Mouse (Mus musculus): ENCODE measurements around the gene Unc45b. TPM values are rescaled to one million over a fixed set of nuclear protein-coding genes. Genes with fewer than 3 reads are reported as not detected.

The Unc45b gene
- 100 to 1,000 TPM; 115 to 124 TPM for total RNA-seq (2021)
- long read RNA-seq, experiment 1, transcript Unc45b-201 (20 exons, 3,549 nt) = major isoform, 161 of 198 reads
- long read RNA-seq, experiment 1, partial matches to known transcripts = 16 of 198 reads
- long read RNA-seq, experiment 1, other reads (novel, unspliced or antisense) = 19 of 198 reads
- long read RNA-seq, experiment 2, transcript Unc45b-201 (20 exons, 3,549 nt) = major isoform, 237 of 289 reads
- long read RNA-seq, experiment 2, partial matches to known transcripts = 21 of 289 reads
- long read RNA-seq, experiment 2, other reads (novel, unspliced or antisense) = 31 of 289 reads

DNA sequence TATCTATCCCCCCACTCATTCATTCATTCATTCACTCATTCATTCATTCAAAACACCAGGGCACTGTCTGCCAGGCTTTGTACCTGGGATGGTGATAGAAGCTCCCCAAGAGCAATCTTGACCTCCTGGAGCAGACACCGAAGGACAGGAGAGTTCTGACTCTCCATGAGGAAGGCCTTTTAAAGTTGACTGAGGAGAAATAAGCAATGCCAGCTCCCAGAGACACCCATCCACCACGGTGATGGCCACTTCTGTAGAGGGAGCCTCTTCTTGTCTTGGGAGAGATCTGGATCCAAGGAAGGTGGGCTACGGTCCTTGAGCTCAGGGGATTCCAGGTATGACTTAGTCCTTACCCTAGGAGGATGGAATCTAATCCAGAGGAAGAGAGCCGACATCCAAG lies at the start of gene Unc45b:
TSS of gene Unc45b (plus strand) at position 301 of the 400 bp plus-strand sequence.
- DNase-seq (ENCODE audit: low spot score in 2 of 2) = no peak

DNA sequence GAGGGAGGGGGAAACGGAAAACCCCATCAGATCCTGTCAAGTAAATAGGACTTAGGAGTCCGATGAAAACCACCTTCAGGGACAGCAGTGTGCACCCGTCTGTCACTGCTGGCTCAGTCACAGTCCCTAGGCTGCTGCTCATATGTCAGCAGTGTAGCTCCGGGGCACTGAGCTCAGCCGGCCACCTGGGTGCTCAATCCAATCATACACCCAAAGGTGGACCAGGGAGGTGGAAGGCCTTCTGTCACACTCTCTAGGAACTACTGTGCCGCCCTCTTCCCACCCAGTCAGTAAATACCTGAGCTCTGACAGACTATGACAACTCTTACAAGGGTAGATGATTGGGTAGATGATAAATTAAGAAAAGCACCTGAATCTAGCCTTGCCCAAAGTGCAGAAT lies 49.6 kb upstream of the Unc45b start:
- DNase-seq (ENCODE audit: low spot score in 2 of 2) = no peak

DNA sequence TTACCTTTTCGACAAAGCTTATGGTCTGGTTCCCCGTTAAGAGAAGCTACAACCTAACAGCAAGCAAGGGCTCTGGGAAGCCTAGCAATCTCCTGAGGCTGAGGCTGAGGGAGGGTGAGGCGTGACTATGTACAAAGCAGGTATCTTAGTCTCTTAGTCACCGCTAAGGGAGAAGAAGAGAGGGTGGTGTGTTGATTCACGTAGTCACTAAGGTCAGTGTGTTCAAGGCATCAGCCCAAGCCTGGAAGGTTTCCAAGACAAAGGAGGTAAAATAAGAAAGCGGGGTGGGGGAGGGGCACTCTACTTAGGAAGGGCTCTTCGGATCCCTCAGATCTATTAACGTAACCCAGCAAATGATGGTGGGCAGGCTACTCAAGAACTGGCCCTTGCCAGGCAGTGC lies 48.8 kb upstream of the Unc45b start:
- no peak for DNase-seq (ENCODE audit: low spot score in 2 of 2)

DNA sequence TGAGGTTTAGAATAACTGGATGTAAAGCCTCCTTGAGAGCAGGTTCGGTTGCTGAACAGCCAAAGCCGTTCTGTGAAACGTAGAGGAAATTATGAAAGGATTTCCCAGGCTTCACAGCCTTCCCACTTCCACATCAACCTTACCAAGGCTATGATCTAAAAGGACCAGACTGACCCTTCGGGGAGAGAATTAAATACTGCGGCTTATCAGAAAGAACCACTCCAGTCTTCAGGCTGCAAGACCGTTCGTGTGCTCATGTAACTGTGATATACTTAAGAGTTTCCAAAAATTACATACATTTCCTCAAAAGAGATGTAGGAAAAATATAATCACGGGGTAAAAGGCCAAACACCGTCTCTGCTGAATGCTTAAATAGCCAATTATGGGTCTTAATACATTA lies 47.7 kb upstream of the Unc45b start:
- DNase-seq (ENCODE audit: low spot score in 2 of 2) = no peak

DNA sequence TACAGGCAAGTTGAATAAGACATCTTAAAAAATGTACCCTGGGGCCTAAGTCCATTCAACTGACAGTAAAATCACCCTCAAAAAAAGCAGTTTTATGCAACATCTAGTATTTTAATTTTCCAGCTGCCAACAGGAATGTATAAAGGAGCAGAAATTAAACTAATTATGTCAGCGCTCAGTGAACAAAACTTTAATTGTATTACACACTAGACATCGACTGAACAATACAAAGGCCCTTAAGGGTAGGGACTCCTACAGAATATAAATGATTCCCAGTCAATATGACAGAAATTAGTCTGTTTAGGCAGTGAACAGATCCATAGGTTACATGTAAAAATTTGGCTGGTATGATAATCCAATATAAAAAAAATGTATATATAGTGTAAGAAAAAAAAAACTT lies 47.3 kb upstream of the Unc45b start:
- DNase-seq (ENCODE audit: low spot score in 2 of 2) = no peak

DNA sequence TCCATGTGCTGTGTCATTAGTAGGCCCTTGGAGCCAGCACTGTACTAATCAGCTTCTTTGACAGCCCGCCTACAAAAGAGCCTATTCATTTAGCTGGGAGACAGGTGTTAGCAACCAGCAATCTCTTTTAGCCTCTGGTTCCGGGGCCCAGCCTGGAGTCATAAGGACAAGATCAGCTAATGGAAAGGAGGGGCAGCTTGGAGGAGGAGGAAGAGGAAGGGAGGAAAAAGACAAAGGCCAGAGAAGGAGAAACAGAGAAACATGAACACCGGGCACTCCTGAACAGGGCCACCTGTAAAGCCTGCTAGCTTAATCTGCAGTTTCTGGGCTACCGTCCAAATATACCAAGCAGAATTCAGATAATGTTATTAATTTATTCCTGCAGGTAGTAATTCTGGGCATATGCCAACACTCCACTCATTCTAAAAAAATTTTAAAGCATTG lies 46.8 kb upstream of the Unc45b start:
- DNase-seq (ENCODE audit: low spot score in 2 of 2) = no peak

DNA sequence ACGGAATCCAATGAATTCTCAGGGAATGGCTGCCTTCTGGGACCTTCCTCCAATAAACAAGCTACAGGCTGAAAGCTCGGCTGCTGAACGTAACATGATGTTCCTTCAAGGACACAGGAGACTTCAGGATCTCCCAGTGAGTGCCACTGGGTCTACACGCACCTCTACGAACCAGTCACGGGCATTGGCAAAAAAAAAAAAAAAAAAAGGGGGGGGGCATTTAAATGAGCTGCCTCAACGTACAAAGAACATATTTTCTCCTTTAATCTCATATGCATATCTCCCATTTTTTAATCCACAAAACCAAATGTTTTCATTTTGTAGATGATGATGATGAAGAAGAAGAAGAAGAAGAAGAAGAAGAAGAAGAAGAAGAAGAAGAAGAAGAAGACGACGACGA lies 44.4 kb upstream of the Unc45b start:
- DNase-seq (ENCODE audit: low spot score in 2 of 2) = no peak

DNA sequence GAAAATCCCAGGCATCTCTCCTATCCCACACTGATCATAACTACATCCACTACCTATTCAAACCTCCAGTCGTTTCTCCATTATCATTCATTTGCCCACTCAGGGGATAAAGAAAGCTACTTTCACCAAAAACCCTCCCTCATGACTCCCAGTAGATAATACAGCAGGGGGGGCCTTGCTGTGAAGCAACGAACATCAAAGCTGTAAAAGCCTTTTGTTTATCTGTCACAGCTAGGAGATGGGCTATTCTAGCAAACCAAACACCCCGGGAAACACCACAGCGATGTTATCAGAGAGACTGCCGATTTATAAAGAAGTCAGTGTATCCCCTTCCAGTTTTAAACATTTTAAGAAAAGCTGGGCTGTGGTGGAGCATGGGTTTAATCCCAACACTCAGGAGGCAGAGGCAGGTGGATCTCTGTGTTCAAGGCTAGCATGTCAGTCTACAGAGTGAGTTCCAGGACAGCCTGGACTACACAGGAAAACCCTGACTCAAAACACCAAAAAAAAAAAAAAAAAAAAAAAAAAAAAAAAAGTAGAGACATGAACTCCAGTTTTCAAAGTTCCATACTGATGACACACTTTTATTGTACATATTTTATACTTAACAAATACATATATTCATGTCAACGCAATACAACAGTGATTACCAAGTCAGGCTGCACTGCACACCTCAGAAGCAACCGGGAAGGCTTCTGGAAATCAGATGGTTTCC lies 43.3 kb upstream of the Unc45b start:
- DNase-seq (ENCODE audit: low spot score in 2 of 2) = no peak

DNA sequence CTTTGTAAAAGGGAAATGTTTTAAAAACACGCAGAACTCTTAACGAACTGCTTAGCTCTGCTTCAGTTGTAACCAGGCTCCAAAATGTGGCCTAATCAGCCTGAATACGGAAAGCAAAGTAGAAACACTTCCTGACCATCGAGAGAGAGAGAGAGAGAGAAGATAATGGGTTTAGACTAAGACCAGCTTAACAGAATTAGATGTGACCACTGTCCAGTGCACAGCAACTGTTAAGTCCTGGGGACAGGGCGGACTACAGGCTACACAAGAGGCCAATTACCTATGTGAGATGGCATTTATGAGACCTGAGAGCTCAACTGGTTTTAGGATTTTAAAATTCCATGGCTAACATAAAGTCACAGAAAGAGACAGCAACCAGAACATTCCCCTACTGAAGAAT lies 42.4 kb upstream of the Unc45b start:
- no peak for DNase-seq (ENCODE audit: low spot score in 2 of 2)

DNA sequence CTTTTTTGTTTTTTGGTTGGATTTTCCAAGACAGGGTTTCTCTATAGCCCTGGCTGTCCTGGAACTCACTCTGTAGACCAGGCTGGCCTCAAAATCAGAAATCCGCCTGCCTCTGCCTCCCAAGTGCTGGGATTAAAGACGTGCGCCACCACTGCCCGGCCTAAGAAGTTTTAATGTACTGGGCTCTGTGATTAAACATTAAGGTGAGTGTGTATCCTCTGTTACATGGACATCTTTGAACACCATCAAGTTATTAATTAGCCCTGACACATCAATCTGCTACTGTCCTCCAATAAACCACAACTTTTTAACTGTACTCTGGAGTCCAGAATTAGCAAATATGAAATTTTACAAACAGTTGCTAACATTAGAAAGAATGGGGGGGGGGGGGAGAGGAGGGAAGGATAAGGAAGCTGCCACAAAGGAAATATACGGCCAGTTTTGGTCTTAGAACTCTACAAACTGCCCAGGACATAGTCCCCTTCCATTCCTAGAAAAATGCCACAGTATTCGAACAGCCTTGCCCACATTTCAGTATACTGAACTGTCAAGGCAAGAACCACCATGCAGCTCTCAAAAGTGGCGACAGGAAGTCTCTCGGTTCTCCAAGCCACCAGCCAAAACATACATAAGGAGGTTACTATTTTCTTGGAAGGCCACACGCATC lies 40.7 kb upstream of the Unc45b start:
- no peak for DNase-seq (ENCODE audit: low spot score in 2 of 2)

DNA sequence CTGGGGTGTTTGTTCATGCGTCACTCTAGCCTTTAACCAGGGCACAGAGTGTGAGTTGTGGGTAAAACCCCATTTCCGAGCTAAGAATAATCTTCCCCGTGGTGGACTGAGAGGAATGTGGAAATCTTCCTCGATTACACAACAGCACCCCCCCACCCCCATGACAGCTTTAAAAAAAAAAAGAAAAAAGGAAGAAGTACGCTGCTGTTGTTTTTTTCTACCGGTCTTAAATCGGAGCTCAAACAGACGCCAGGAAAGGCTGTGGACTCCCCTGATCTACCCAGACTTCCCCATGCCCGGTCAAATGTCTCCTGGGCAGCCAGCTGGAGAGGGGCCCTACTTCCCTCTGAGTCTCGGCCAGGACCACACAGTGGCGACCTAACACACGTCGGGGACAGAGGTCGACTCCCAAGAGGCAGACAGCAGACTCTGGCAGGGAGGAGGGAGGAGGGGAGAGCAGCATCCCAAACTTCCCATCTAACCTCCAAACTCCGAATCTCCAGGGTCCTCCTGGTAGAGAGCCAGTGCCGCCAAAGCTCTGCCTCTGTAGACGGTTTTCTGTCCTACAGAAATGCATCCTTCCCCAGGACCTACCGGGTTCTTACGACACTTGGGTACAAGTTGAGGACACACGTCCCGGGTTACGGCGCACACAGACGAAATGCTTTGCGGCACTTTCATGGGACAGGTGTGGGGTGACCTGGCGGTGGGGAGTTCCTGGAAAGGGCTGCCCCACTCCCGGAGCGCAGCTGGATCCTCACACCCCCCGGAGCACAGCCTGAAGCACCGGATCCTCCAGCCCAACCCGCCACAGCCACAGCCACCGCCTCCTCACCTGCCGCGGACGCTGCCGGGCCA lies 39.9 kb upstream of the Unc45b start:
- peak; percentile 21 to 34 for DNase-seq (ENCODE audit: low spot score in 2 of 2)

DNA sequence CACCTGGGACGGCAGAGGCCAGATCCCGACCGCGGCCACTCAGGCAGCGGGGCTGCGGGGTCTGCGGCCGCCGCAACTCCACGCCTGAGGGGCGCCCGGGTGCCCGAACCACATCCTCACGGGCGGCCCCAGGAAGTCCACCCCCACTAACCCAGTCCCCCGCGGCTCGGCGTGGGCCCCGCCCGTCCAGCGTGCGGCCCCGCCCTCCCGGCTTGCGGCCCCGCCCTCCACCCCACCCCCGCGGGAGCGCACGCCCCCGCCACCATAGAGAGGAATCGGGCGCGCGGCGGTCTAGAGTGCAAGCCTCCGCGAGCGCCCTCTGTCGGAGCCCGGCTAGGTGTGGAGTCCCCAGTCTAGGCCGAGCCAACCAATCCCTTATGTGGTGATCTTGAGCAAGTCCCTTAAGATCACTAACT lies 39.3 kb upstream of the Unc45b start, which contains the start of gene Rffl:
TSS of gene Rffl (minus strand) at position 180 of the 416 bp plus-strand sequence.
- DNase-seq (ENCODE audit: low spot score in 2 of 2) = peak; percentile 95 to 96

DNA sequence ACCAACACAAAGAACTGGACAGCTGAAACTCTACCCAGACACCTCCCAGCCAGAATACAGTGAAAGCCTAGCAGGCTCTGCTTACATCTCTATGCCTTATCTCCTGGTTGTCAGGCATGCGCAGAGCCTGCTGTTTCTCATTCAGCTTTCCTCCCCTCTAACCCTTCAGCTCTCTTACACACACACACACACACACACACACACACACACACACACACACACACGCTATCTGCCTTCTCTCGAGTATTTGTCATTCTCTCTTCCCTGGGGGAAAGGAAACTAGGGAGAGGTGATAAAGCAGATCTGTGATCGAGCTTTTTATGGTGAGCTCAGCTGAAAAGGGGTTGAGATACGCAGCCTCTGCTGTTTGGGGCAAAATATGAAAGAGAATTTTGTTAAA lies 35.4 kb upstream of the Unc45b start:
- no peak for DNase-seq (ENCODE audit: low spot score in 2 of 2)

DNA sequence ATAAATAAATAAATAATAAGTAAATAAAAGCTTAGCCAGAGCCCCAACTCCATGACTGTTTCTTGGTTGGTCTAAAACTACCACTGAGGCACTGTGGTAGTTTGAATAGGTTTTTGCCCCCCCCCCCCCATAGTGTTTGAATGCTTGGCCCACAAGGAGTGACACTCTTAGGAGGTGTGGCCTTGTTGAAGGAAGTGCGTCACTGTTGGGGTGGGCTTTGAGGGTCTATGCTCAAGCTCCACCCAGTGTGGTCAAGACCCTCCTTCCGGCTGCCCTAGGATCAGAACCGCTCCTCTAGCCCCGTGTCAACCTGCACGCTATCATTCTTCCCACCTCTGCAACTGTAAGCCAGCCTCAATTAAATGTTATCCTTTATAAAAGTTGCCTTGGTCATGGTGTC lies 34.7 kb upstream of the Unc45b start:
- DNase-seq (ENCODE audit: low spot score in 2 of 2) = no peak

DNA sequence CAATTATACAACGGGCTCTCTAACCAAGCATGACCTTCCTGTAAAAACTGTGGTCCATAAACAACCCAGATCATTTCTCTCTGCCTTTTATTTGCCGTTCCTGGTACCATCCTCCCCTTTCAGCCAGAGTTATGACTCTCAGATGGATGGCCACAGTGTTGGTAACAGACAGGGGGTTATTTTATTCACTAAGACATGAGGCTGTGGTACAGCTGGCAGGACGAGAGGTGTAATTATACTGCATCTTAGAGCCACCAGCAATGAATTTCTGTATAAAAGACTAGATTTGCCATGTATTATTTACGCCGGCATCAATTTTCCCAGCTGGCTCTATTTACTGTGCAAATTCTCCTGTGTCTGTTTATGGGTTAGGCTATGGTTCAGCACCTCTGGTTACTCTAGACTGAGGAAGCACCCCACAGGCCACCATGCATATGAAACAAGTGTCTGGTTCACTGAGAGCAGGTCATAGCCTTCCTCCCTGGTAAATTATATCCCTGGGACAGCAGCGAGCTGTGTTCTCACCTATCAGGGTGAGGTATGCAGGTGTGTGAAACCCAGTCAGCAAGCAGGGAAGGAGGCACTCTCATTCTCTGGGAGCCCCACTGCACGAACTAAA lies 32.5 kb upstream of the Unc45b start:
- no peak for DNase-seq (ENCODE audit: low spot score in 2 of 2)

DNA sequence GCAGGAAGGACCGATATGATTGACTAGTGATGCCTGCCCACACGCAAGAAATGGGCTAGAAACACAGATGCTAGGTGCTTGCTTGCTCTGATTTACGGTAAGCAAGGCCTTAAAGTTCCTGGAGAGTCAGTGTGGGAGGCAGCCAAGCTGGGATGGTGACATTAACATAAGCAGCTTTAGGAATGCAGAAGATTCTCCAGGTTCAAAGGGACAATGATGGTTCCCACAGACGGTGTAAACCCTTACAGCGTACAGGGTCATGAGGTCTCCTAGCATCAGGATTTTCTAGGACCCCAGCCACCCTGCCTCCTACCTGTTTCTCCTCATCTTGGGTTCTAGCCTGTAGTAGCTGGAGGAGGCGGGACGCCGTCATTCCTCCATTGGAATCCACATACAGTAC lies 27.2 kb upstream of the Unc45b start:
- DNase-seq (ENCODE audit: low spot score in 2 of 2) = no peak

DNA sequence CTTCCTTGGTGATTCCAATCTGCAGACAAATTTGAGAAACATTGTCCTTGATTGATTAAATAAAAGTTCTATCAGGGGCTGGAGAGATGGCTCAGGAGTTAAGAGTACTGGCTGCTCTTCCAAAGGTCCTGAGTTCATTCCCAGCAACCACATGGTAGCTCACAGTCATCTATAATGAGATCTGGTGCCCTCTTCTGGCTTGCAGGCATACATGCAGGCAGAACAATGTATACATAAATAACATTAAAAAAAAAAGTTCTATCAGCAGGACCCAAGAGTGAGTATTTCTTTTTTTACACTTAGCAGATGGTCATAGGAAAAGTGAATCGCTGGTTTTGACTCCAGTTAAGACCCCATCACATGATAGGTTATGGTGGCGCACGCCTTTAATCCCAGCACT lies 23.8 kb upstream of the Unc45b start:
- DNase-seq (ENCODE audit: low spot score in 2 of 2) = no peak

DNA sequence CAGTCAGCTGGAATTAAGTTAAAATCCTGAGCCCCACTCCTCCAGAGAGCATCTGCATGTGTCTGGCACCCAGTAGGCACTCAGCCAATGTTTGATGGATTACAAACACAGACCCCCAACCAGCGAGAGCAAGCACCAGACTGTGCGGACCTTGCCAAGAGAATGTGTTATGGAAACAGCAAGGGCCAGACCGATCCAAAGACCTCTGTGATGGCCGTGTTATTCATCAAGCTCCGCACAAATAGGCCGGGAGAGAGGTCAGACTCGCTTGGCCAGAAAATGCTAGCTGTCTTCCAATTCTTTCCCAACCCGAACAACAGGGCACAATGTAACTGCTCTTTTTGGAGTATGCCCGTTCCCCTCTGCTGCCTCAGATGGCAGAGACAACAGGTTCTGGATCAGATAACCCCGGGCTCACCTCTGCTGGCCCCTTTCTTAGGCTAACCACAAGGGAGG lies 21.8 kb upstream of the Unc45b start:
- no peak for DNase-seq (ENCODE audit: low spot score in 2 of 2)

DNA sequence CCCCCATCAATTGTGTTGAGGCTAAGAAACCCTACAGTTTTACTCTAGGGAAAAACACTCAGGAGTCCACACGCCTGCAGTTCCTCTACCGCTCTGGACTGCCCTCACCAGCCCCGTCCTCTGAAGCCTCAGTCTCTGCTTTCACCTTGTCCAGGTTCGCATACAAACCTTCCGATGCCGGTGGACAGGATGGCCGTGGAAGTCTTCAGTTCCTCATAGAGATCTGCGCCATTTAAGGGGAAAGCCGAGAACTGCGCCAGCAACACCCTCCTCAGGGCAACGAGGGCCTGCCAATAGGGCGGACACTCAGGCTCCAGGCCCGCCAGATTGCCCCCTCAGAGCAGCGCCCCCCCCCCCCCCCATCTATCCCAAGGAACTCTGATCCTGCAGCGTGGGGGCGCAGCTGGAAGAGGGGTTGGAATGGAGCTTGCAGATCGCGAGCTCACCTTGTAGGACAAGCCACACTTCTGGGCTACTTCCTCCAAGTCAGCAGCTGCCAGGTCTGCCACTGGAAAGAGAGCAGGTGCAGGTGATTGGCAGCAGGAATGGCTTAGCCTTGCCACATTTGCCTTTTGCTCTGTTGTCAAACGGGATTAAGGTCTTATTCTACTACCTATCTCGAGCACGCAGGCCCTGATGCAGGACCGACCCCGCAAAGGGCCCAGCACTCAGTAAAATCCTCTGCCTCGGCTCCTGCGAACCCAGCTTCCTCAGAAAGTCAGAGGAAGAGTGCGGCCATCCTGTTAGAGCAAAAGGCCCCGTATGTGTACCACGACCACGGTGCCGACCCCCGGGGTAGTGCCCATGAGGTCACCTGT lies 20.6 kb upstream of the Unc45b start:
- no peak for DNase-seq (ENCODE audit: low spot score in 2 of 2)

DNA sequence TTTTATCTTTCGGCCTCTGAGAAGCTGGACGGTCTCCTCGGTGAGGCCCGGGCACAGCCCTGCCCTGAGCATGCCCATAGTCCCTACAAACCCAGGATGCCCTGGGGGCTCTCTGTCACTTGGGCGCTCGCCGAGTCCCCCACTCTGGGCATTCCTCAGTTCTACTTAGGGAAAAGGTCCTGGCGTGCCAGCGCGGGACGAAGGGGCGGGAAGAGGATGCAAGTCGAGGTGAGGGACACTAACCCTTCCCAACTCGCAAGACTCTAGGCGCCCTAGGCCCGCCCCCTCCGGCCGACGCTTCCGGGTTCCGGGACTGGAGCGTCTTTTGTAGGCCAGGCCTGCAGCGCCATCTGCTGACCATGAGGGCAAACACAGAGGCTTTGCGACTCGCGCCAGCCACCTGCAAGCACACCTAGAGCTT lies 20.0 kb upstream of the Unc45b start, which contains the start of gene Rad51d:
TSS of gene Rad51d (minus strand) at position 273 of the 421 bp plus-strand sequence.
- peak; percentile 85 to 95 for DNase-seq (ENCODE audit: low spot score in 2 of 2)
